Mouse (Mus musculus): ENCODE results near the gene Zfp948. TPM values are rescaled to one million over a fixed set of nuclear protein-coding genes. Genes with fewer than 3 reads are reported as not detected.

Gene Zfp948
- 16.4 and 17.4 TPM in 2 replicates for polyA plus RNA-seq (2014; fragmentation: Nextera tagmentation; extraction: Ambion mirVana)

DNA sequence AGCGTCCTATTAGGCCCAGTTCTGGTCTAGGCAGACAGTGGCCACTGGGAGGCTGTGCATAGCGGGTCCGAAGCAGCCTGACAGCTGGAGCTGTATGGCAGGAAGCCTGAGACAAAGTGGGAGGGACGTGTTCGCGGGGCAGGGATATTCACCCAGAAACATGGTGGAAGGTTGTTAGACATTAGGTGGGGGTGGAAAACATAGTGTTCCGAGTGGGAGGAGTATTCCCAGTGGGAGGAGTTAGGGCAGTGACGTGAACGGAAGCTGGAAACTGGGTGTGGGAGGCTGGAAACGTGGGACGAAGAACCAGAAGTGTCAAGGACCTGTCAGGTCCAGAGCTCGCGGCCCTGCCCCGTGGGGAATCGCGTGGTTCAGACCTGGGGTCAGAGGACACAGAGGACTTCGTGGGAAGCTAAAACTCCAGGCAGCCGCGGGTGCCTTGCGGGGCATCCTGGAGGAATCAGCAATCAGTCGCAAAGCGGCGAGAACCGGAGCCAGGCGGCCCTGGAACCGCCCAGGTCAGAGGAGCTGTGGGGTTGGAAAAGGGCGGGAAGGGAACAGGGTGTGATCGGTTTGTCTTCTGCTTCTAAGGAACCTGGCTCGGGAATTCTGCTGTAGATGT is at the start of gene Zfp948:
Gene Zfp948 (plus strand): TSS at position 281 of the 622 bp plus-strand sequence.
- no peaks in the 10 kb centered on the region for H3K9me3 ChIP-seq (ENCODE audit: control insufficient read depth, low read length)
- no peaks in the 10 kb centered on the region for H3K27me3 ChIP-seq (ENCODE audit: control insufficient read depth, insufficient read depth, low read length)
- ATAC-seq (ENCODE audit: insufficient number of reproducible peaks, low FRiP score, low TSS enrichment, low read depth) (peak; percentile 94), DNase-seq (ENCODE audit: low spot score) (peak; percentile 87)
- H3K9ac ChIP-seq (ENCODE audit: low read length), result peak within 1 kb of the TSS; percentile 75
- H3K27ac ChIP-seq (replicated peaks; ENCODE audit: low read depth, low read length), result peak within 1 kb of the TSS; percentile 26; the same call in 1 of the 2 replicates
- peak within 1 kb of the TSS; percentile 61 for H3K4me3 ChIP-seq (ENCODE audit: low read depth, low read length)
- WGBS, result under 1% methylated on average over 29 of the region's 29 CpGs
- H3K4me2 ChIP-seq (ENCODE audit: low read depth, severe bottlenecking), result peak within 1 kb of the TSS; percentile 68
- H3K36me3 ChIP-seq (ENCODE audit: control insufficient read depth, insufficient read depth, low read length), result no peaks in the 10 kb centered on the region
- no peaks in the 10 kb centered on the region for H3K4me1 ChIP-seq (ENCODE audit: control insufficient read depth, insufficient read depth, low read length)

DNA sequence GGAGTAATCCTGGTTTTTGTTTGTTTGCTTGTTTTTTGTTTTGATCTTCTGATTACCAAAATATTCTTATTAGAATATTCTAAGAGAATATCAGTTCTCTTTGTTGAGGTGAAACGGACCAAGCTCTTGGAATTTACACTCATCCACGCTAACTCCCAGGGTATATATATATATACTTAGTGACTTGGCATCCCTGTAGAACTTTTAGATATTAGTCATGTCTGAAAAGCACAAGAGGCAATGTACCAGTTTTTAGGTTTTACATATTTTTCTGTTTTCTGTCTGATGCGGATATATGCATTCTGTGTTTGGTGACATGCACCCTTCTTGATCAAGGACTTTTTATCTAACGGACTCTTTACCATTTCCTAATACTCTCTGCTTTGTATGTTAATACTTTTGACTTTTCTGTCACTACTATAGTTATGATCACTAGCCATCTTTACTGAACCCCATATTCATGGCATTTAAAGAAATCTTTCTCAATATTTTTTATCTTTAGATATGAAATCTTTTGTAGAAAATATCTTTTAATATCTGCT is 49.6 kb upstream of the Zfp948 start:
- no peaks in the 10 kb centered on the region for H3K36me3 ChIP-seq (ENCODE audit: control insufficient read depth, insufficient read depth, low read length)
- 43% methylated on average over 4 of the region's 4 CpGs for WGBS
- no peak overlapping the region; the same call in 1 of the 2 replicates for H3K27ac ChIP-seq (replicated peaks; ENCODE audit: low read depth, low read length)
- H3K9me3 ChIP-seq (ENCODE audit: control insufficient read depth, low read length), result no peaks in the 10 kb centered on the region
- H3K4me1 ChIP-seq (ENCODE audit: control insufficient read depth, insufficient read depth, low read length), result no peaks in the 10 kb centered on the region
- H3K4me3 ChIP-seq (ENCODE audit: low read depth, low read length), result peak overlapping the region; percentile 48; the same call in 1 of the 2 replicates
- ATAC-seq (ENCODE audit: insufficient number of reproducible peaks, low FRiP score, low TSS enrichment, low read depth) (no peak), DNase-seq (ENCODE audit: low spot score) (no peak)
- H3K4me2 ChIP-seq (ENCODE audit: low read depth, severe bottlenecking), result peak overlapping the region; percentile 66
- H3K9ac ChIP-seq (ENCODE audit: low read length), result no peak overlapping the region
- no peaks in the 10 kb centered on the region for H3K27me3 ChIP-seq (ENCODE audit: control insufficient read depth, insufficient read depth, low read length)

DNA sequence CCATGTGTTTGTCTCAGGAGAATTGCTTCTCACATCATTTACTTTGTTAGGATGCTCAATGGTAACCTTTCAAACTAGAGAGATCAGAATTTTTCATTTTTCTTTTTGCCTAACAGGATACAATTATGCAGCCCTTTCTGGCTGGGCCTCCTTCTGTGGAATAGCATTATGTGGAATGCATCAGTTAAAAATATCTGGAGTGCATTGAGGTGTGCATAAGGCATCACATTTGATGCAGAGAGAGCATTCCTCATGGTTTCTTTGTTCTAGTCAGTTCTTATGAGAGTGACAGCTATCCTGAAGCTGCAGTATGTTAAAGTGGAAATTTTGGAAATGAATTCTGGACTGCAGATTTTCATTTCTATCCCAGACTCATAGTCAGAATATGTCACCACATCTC is 40.5 kb upstream of the Zfp948 start:
- DNase-seq (ENCODE audit: low spot score) (no peak), ATAC-seq (ENCODE audit: insufficient number of reproducible peaks, low FRiP score, low TSS enrichment, low read depth) (no peak)
- Histone ChIP-seq H3K4me2 (ENCODE audit: low read depth, severe bottlenecking) (no peak overlapping the region), H3K27ac (replicated peaks; ENCODE audit: low read depth, low read length) (no peak overlapping the region), H3K9ac (ENCODE audit: low read length) (no peak overlapping the region), H3K4me3 (ENCODE audit: low read depth, low read length) (no peak overlapping the region), H3K9me3 (ENCODE audit: control insufficient read depth, low read length) (no peaks in the 10 kb centered on the region), H3K27me3 (ENCODE audit: control insufficient read depth, insufficient read depth, low read length) (no peaks in the 10 kb centered on the region), H3K4me1 (ENCODE audit: control insufficient read depth, insufficient read depth, low read length) (no peaks in the 10 kb centered on the region), H3K36me3 (ENCODE audit: control insufficient read depth, insufficient read depth, low read length) (no peaks in the 10 kb centered on the region)

DNA sequence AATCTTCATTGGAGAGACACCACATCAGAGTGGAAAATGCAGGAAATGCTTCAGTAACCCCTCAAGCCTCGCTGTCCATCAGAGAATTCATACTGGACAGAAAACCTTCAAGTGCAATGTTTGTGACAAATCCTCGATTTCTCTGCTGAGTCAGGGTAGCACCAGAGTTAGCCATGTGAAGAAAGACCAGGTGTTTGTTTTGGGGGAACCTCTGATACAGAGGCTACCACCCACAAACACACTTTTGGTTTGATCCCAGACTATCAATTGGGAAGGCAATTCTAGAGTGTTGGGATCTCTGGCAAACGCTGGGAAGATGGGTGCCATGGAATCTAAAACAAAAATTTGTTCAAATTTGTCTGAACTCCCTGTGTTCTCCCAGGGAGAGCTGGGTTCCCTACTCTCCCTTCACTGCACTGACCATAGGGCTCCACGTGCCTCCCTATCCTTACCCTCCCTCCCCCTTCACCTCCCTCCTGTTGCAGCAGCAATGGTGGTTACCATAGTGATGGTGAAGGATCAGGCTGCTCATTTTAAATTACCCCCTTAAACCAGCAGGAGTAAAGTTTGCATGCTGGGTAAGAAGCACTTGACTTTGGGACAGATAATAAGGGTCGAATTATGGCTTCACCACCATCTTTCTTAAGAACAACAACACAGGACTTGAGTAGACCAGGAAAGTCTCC is 36.0 kb upstream of the Zfp948 start:
- WGBS, result 71% methylated on average over 5 of the region's 5 CpGs
- no peaks in the 10 kb centered on the region for H3K4me1 ChIP-seq (ENCODE audit: control insufficient read depth, insufficient read depth, low read length)
- no peak overlapping the region for H3K27ac ChIP-seq (replicated peaks; ENCODE audit: low read depth, low read length)
- no peak overlapping the region for H3K4me3 ChIP-seq (ENCODE audit: low read depth, low read length)
- no peaks in the 10 kb centered on the region for H3K36me3 ChIP-seq (ENCODE audit: control insufficient read depth, insufficient read depth, low read length)
- no peak overlapping the region for H3K4me2 ChIP-seq (ENCODE audit: low read depth, severe bottlenecking)
- H3K9ac ChIP-seq (ENCODE audit: low read length), result no peak overlapping the region
- H3K9me3 ChIP-seq (ENCODE audit: control insufficient read depth, low read length), result no peaks in the 10 kb centered on the region
- DNase-seq (ENCODE audit: low spot score) (no peak), ATAC-seq (ENCODE audit: insufficient number of reproducible peaks, low FRiP score, low TSS enrichment, low read depth) (no peak)
- no peaks in the 10 kb centered on the region for H3K27me3 ChIP-seq (ENCODE audit: control insufficient read depth, insufficient read depth, low read length)

DNA sequence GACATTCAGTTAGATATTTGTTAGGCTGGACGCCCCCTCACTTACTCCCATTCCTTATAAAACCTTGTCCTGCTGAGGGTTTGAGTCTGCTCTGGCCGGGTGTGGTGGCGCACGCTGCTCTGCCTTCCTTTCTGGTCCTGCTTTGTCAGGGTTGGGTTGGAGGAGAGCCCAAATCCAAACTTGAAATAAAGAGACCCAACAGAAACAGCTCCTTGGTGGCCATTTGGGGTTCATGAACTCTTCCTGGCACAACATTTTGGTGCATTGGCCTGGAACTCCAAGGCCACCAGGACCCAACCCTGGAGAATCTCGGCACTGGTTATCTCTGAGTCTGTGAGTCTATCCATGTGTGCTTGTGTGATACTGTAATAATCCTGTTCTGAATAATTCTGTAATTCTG is 35.2 kb upstream of the Zfp948 start:
- Histone ChIP-seq H3K4me3 (ENCODE audit: low read depth, low read length) (peak overlapping the region; percentile 51; the same call in 1 of the 2 replicates), H3K27ac (replicated peaks; ENCODE audit: low read depth, low read length) (no peak overlapping the region), H3K36me3 (ENCODE audit: control insufficient read depth, insufficient read depth, low read length) (no peaks in the 10 kb centered on the region), H3K27me3 (ENCODE audit: control insufficient read depth, insufficient read depth, low read length) (no peaks in the 10 kb centered on the region), H3K4me2 (ENCODE audit: low read depth, severe bottlenecking) (peak overlapping the region; percentile 48; the same call in 1 of the 2 replicates), H3K9me3 (ENCODE audit: control insufficient read depth, low read length) (no peaks in the 10 kb centered on the region), H3K4me1 (ENCODE audit: control insufficient read depth, insufficient read depth, low read length) (no peaks in the 10 kb centered on the region), H3K9ac (ENCODE audit: low read length) (no peak overlapping the region)
- no peak for ATAC-seq (ENCODE audit: insufficient number of reproducible peaks, low FRiP score, low TSS enrichment, low read depth)
- DNase-seq (ENCODE audit: low spot score), result no peak
- WGBS, result 84% methylated on average over 5 of the region's 5 CpGs

DNA sequence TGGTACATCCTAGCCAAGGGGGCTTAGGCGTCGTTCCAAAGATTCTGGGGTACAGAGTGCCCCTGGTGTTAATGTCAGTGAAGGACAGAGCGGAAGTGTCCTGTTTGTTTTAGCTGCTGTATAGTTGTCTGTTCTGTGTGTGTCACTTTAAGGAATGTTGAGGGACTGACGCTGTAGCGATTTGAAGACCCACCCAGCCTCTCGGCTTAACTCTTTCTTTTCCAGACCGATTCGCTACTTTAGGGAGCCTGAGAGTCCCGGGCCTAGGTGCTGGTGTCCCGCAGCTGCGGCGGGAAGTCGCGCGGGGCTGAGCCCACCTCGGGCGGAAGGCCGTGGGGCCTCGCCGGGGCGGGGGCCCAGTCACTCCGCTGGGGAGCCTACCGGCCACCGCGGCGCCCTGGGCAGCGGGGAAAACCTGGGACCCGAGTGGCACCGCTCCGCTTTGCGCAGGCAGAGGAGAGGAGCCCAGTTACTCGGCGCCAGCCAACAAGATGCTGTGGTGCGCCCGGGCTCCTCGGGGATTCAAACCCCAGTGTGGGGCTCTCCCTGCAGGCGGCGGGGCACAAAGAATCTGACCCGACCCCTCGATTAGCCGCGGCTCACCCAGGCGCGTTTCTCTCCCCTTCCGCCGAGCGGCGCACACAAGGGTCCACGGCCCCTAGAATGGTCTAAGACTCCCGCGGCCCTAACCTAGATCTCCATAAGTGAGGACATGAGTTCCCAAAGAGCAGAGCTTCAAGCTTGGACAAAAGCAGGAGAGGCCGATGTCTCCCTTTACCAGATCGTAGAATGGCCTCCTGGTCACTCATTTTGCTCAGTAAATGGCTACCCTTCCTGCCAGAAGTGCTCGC is 34.5 kb upstream of the Zfp948 start:
- no peaks in the 10 kb centered on the region for H3K36me3 ChIP-seq (ENCODE audit: control insufficient read depth, insufficient read depth, low read length)
- peak; percentile 76 for DNase-seq (ENCODE audit: low spot score)
- H3K27me3 ChIP-seq (ENCODE audit: control insufficient read depth, insufficient read depth, low read length), result no peaks in the 10 kb centered on the region

DNA sequence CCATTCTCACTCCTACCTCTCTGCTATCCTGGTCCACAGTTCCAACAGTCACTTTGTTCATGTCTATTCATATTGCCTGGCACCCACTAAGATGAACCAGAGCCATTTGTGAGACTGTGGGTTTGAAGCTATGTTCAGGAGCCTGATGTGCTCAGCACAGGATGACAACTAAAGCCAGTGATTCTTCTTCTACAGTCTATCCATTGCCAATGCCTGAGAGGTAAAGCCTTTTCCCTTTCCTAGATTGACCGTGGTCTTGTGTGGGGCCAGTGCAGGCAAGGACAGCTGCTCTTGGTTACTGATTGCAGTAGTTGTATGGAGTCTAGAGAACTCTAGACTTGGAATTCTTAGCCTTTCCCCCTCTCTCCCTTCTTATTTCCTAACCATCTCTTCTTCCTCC is 32.8 kb upstream of the Zfp948 start:
- no peak overlapping the region for H3K4me2 ChIP-seq (ENCODE audit: low read depth, severe bottlenecking)
- H3K36me3 ChIP-seq (ENCODE audit: control insufficient read depth, insufficient read depth, low read length), result no peaks in the 10 kb centered on the region
- no peak overlapping the region for H3K9ac ChIP-seq (ENCODE audit: low read length)
- H3K9me3 ChIP-seq (ENCODE audit: control insufficient read depth, low read length), result no peaks in the 10 kb centered on the region
- H3K4me1 ChIP-seq (ENCODE audit: control insufficient read depth, insufficient read depth, low read length), result no peaks in the 10 kb centered on the region
- no peak for DNase-seq (ENCODE audit: low spot score)
- H3K4me3 ChIP-seq (ENCODE audit: low read depth, low read length), result no peak overlapping the region
- H3K27ac ChIP-seq (replicated peaks; ENCODE audit: low read depth, low read length), result no peak overlapping the region
- H3K27me3 ChIP-seq (ENCODE audit: control insufficient read depth, insufficient read depth, low read length), result no peaks in the 10 kb centered on the region
- WGBS, result 94% methylated on average over 1 of the region's 1 CpGs
- ATAC-seq (ENCODE audit: insufficient number of reproducible peaks, low FRiP score, low TSS enrichment, low read depth), result no peak

More for the DNA sequence above, 34.5 kb upstream of the Zfp948 start:
- Histone ChIP-seq H3K27ac (replicated peaks; ENCODE audit: low read depth, low read length) (peak overlapping the region; percentile 78), H3K9me3 (ENCODE audit: control insufficient read depth, low read length) (no peaks in the 10 kb centered on the region), H3K4me3 (ENCODE audit: low read depth, low read length) (peak overlapping the region; percentile 51), H3K4me2 (ENCODE audit: low read depth, severe bottlenecking) (peak overlapping the region; percentile 48), H3K4me1 (ENCODE audit: control insufficient read depth, insufficient read depth, low read length) (no peaks in the 10 kb centered on the region), H3K9ac (ENCODE audit: low read length) (peak overlapping the region; percentile 83)
- ATAC-seq (ENCODE audit: insufficient number of reproducible peaks, low FRiP score, low TSS enrichment, low read depth), result peak; percentile 78
- under 1% methylated on average over 50 of the region's 54 CpGs for WGBS

DNA sequence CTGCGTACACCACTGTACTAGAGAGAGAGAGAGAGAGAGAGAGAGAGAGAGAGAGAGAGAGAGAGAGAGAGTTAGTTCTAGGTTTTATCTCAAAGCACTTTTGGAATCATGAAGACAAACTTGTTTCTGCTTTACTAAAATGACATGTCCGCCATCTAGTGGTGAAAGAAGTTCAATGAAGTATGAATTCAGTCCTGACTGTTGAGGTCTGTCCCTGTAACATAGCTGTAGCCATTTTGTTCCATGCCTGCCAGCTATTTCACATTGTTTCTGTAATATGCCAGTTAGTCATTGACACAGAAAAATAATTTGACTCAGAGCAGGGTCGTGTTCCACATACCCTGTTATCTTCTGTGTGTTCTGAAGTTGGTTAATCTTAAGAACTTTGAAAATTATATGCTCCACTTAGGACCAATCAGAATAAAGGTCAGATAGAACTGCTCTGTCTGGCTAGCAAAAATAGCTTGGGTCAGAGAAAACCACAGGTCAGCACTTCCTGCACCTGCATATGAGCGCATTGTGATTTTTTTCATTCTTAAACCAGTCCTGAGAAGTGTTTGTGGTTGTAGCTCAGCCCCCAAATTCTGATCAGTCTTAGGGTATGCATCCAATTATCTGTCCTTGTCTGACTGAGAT is 32.2 kb upstream of the Zfp948 start:
- H3K4me2 ChIP-seq (ENCODE audit: low read depth, severe bottlenecking), result no peak overlapping the region
- H3K9me3 ChIP-seq (ENCODE audit: control insufficient read depth, low read length), result no peaks in the 10 kb centered on the region
- peak; percentile 34 for DNase-seq (ENCODE audit: low spot score)
- H3K9ac ChIP-seq (ENCODE audit: low read length), result no peak overlapping the region
- 21% methylated on average over 4 of the region's 4 CpGs for WGBS
- H3K4me3 ChIP-seq (ENCODE audit: low read depth, low read length), result no peak overlapping the region
- no peaks in the 10 kb centered on the region for H3K27me3 ChIP-seq (ENCODE audit: control insufficient read depth, insufficient read depth, low read length)
- no peaks in the 10 kb centered on the region for H3K4me1 ChIP-seq (ENCODE audit: control insufficient read depth, insufficient read depth, low read length)
- H3K36me3 ChIP-seq (ENCODE audit: control insufficient read depth, insufficient read depth, low read length), result no peaks in the 10 kb centered on the region
- ATAC-seq (ENCODE audit: insufficient number of reproducible peaks, low FRiP score, low TSS enrichment, low read depth), result no peak; the same call in 1 of the 2 replicates
- H3K27ac ChIP-seq (replicated peaks; ENCODE audit: low read depth, low read length), result no peak overlapping the region
